Comparison of ENCODE assay signal across 8 mouse cellular contexts in genomic region chr2:104494801-104495185, GRCm38 (mm10). TPM values are rescaled to one million over a fixed set of nuclear protein-coding genes. Genes with fewer than 3 reads are reported as not detected.
DNase-seq lines count a peak whose midpoint lies in the region; ATAC-seq and TF ChIP-seq lines count a peak whose summit lies in the region.

No protein-coding gene starts in this region.

- no peak for TF ChIP-seq CTCF in bone marrow macrophage, adult 2 months (IDR thresholded peaks at IDR 0.05; ENCODE audit: low read depth, low read length)

- H3K27ac ChIP-seq in kidney, embryonic 15.5 days = peak overlapping the region; percentile 100
- H3K27ac ChIP-seq in bone marrow macrophage, adult 2 months (ENCODE audit: insufficient read depth, low read depth, low read length) = peak overlapping the region; percentile 54
- peak overlapping the region; percentile 98; the same call in 1 of the 2 replicates for H3K27ac ChIP-seq in limb, embryonic 12.5 days
- H3K27ac ChIP-seq in neural tube, embryonic 15.5 days (replicated peaks) = peak overlapping the region; percentile 97

- H3K9ac ChIP-seq in kidney, embryonic 15.5 days = peak overlapping the region; percentile 99
- H3K9ac ChIP-seq in limb, embryonic 12.5 days (replicated peaks) = peak overlapping the region; percentile 97
- peak overlapping the region; percentile 94 for H3K9ac ChIP-seq in neural tube, embryonic 15.5 days (replicated peaks)

- peak overlapping the region; percentile 82 for H3K4me3 ChIP-seq in kidney, embryonic 15.5 days (replicated peaks)
- peak overlapping the region; percentile 85 for H3K4me3 ChIP-seq in bone marrow macrophage, adult 2 months (ENCODE audit: insufficient read depth, low read length)
- peak overlapping the region; percentile 91 for H3K4me3 ChIP-seq in limb, embryonic 12.5 days (replicated peaks)
- peak overlapping the region; percentile 76 for H3K4me3 ChIP-seq in neural tube, embryonic 15.5 days (replicated peaks)

- H3K9me3 ChIP-seq in kidney, embryonic 15.5 days (replicated peaks) = no peaks in the 10 kb centered on the region
- H3K9me3 ChIP-seq in limb, embryonic 12.5 days = no peaks in the 10 kb centered on the region
- H3K9me3 ChIP-seq in neural tube, embryonic 15.5 days (replicated peaks) = no peaks in the 10 kb centered on the region

- TF ChIP-seq POLR2A in bone marrow macrophage, adult 2 months (IDR thresholded peaks at IDR 0.05; ENCODE audit: borderline replicate concordance, low read depth, low read length) = no peak

- peak overlapping the region; percentile 73 for H3K4me2 ChIP-seq in kidney, embryonic 15.5 days
- H3K4me2 ChIP-seq in limb, embryonic 12.5 days = peak overlapping the region; percentile 73
- peak overlapping the region; percentile 66 for H3K4me2 ChIP-seq in neural tube, embryonic 15.5 days

- ATAC-seq in kidney, embryonic 15.5 days (replicated peaks; ENCODE audit: low FRiP score) = no peak
- ATAC-seq in limb, embryonic 12.5 days (ENCODE audit: insufficient number of reproducible peaks, insufficient read depth, low FRiP score, low TSS enrichment, low read depth) = no peak
- no peak for ATAC-seq in neural tube, embryonic 15.5 days (ENCODE audit: low FRiP score)

- no peaks in the 10 kb centered on the region for H3K36me3 ChIP-seq in kidney, embryonic 15.5 days
- no peaks in the 10 kb centered on the region for H3K36me3 ChIP-seq in limb, embryonic 12.5 days
- H3K36me3 ChIP-seq in neural tube, embryonic 15.5 days = no peaks in the 10 kb centered on the region

- peaks cover 18% of the 10 kb centered on the region for H3K4me1 ChIP-seq in kidney, embryonic 15.5 days
- H3K4me1 ChIP-seq in bone marrow macrophage, adult 2 months (ENCODE audit: control insufficient read depth, insufficient read depth, low read length) = peaks cover 14% of the 10 kb centered on the region
- H3K4me1 ChIP-seq in limb, embryonic 12.5 days (replicated peaks) = peaks cover 24% of the 10 kb centered on the region
- peaks cover 20% of the 10 kb centered on the region for H3K4me1 ChIP-seq in neural tube, embryonic 15.5 days

- no peak for DNase-seq in kidney, adult 18-20 months
- peak; percentile 2 for DNase-seq in forelimb bud, embryonic 11.5 days (ENCODE audit: low read depth, low spot score)
- no peak for DNase-seq in thymus, postnatal 25 days
- no peak for DNase-seq in thymus, postnatal 14 days

- WGBS in kidney, embryonic 15.5 days = 12% methylated on average over 9 of the region's 9 CpGs
- 14% methylated on average over 9 of the region's 9 CpGs for WGBS in limb, embryonic 12.5 days
- WGBS in neural tube, embryonic 15.5 days = 11% methylated on average over 9 of the region's 9 CpGs

- H3K27me3 ChIP-seq in kidney, embryonic 15.5 days = no peaks in the 10 kb centered on the region
- peaks cover 4% of the 10 kb centered on the region; the same call in 1 of the 2 replicates for H3K27me3 ChIP-seq in limb, embryonic 12.5 days
- H3K27me3 ChIP-seq in neural tube, embryonic 15.5 days (replicated peaks) = 0 out of 2 replicates have a peak, but pooled peaks cover 2% of the 10 kb centered on the region

RNA-seq across cellular contexts. Expression of gene Hipk3, which starts 0.5 kb away (rescaled TPM):
- polyA plus RNA-seq in kidney, embryonic 15.5 days (2015; fragmentation: Nextera tagmentation; extraction: Ambion mirVana) = 12.1 and 12.4 TPM in 2 replicates
- polyA plus RNA-seq in bone marrow macrophage, adult 2 months (2012; ENCODE audit: insufficient read depth, insufficient read length, missing spikeins) = 30.9 and 36.2 TPM in 2 replicates
- polyA plus RNA-seq in limb, embryonic 12.5 days (2016; fragmentation: Nextera tagmentation; extraction: Ambion mirVana) = 16.2 and 19.0 TPM in 2 replicates
- polyA plus RNA-seq in neural tube, embryonic 15.5 days (2015; fragmentation: Nextera tagmentation; extraction: Ambion mirVana) = 7.2 and 9.8 TPM in 2 replicates
